Mouse (Mus musculus) megakaryocyte progenitor cell, adult 5-6 weeks (primary cell): ENCODE results near the gene Slc38a10. TPM values are rescaled to one million over a fixed set of nuclear protein-coding genes. Genes with fewer than 3 reads are reported as not detected.
A peak's percentile ranks its signal among the peaks of the same experiment; 100 is the strongest.

Experiments used
- ATAC-seq: replicated peaks from 2 replicates; pipeline ENCODE4 v1.8.0; 2016; ENCODE audit warnings: mild to moderate bottlenecking, moderate TSS enrichment, inconsistent platforms; ENCODE audit not compliant: poor library complexity
- total RNA-seq, 2 experiments: library from RNA; stranded (forward) in 1 of 2; stranded (reverse) in 1 of 2; fragments of 157-497, 149-512 nt in 1 of 2; fragments of 200-1000 nt in 1 of 2; gene quantifications; 2 replicates each; pipeline versions ENCODE4 v1.2.3 to v1.2.4; 2015 to 2017

Slc38a10 gene
- 31.6 and 33.3 TPM in 2 replicates for total RNA-seq (2015)
- total RNA-seq (2017), result 40.2 and 41.2 TPM in 2 replicates

DNA sequence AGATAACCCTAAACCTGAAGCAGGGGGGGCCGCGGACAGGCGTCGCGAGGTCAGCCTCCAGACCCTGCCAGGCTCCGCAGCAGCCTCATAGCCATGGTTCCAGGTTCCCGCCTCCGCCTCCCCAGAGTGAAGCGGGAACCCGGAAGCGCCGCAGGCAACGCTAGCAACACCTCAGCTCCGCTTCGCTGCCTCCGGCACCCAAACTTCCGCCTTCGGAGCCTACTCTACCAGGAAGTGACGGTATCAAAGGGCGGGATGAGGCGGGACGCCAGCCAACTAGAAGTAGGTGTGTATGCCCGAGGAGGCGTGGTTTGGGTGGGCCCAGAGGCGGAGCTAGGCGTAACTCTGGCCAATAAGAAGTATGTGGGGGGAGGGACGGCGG is at the start of gene Slc38a10:
Slc38a10 (minus strand) TSS at position 234 of the 382 bp plus-strand sequence.
- peak; percentile 96 for ATAC-seq

DNA sequence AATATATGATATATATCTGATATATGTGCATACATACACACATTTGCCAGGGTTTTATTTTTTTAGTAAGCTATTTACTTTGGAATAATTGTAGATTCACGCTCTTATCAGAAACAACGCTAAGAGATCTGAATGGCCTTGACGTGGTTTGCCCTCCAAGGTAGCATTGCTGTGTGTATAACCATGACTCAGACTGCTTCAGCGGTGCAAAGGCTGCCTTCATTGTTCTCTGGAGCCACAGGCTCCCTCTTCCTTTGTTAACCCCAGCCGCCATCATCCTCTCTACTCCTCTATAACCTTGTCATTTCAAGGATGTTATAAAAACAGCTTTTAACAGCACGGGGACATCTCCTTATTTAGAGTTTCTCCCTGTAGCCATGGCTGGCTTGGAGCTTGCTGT is 49.5 kb upstream of the Slc38a10 start:
- no peak for ATAC-seq

DNA sequence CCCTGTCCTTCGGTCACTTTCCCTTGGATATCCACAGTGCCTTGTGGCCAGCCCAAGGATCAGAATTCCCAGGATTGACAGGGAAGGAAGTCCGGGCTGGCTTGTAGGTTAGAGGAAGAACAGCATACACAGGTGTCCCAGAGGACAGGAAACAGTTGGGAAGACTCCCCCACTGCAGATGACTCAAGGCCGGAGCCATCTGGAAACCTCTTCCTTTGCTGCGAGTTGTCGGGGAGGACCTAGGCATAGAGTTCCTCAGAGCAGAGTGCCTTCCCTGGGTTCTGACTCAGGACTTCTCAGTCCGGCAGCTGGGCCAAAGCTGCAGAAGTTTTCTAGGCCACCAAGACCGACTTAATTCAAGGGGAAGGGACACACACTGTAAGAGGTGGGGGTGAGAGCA is 48.6 kb upstream of the Slc38a10 start:
- ATAC-seq, result no peak

- ATAC-seq, result no peak
Observed at GRCm38 (mm10) chr11:120198831-120199230, 47.7 kb upstream of the Slc38a10 start.

DNA sequence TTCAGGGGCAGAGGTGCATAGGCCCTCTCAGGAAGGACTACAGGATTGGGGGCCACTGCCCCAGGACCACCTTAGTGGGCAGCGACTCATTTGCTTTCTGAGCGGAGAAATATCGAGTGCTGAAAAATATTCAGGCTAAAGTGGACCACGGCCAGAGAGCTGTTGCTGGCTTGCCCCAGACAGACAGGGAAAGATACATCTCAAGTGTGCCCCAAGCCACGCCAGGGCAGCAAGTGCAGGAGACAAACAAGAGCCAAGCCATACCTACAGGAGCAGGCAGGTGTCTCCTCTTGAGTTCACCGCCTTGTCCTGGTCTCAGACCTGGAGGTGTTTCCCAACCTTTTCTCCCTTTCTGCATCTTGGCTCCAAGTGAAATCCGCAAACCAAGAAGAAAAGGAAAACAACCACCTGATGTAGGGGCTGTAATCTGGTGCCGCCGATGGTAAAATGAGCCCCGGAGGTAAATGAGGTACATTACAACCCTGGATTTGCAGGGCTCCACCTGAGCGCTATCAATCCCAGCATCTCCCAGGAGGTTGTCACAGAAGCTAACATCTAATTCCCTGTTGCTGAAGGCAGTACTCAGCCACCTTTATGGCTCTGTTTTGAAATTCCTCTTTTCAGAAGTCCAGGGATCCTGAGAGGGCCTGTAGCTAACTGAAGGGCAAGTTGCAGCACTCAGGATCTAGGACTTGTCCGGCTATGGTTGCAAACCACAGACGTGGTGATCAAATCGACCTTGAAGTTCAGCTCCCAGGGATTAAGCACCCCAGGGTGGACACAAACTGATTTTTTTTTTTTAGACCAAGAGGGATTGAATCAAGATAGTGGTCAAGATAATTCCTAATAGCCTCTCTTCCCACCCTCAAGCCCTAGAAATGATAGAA is 39.6 kb upstream of the Slc38a10 start:
- no peak for ATAC-seq

DNA sequence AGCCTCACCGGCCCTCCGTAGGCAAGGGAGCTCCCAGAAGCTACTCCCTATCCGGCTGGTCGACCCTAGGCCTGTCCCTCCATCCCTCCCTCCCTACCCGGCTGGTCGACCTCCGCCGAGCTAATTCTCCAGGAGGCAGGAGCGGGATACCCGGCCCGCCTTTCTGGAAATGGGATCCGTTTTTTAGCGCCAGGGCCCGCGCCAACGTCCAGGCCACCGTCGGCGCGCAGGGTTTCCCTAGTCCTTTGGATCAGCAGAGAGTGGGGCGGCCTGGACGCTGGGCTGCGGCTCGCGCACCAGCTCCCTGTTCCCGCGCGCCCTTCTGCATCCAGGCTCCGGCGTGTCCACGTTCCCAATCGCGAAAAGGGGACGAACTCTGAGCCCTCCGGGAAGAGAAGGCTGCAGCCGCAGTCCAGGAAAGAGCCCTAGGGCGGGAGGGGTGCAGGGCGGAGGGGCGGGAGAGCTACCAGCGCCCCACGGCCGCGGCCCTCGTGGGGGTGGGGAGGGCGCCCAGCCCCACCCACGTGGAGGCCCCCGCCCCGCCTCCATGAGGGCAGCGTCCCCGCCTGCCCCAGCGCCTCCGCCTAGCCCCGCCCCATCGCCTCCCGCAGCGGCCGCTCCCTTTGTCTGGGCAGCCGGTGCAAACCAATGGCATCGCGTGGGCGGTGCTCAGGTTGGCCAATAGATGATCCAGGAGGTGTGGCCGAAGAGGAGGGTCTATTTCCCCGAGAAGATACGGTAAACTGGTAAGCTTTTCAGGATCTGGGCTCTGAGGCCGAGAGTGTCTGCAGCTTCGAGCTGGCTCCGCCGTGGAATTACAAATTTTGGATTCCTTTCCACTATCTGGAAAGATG is 38.5 kb upstream of the Slc38a10 start:
- peak; percentile 98 for ATAC-seq

- no peak for ATAC-seq
Observed at GRCm38 (mm10) chr11:120188481-120189441, 37.6 kb upstream of the Slc38a10 start.

DNA sequence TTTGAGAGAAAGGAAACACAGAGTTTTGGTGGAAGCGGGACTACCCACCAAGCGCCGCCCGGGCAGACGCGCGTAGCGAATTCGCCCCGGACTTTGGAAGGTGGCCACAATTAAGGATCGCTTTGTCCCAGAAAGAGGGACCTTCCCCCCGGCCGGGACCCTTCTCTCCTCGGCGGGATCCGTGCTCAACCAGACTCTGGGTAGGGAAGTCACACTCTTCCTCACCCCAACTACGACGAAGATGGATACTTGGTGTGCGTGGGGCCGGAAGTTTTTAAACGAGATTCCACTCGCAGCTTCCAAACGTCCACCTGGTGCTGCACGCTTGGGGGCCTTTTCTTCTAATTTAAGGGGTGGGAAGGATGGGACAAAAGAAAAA is 36.9 kb upstream of the Slc38a10 start:
- no peak for ATAC-seq

GRCm38 (mm10) chr11:120187236-120188101 is 36.3 kb upstream of the Slc38a10 start:
- no peak for ATAC-seq

GRCm38 (mm10) chr11:120186821-120187235 is 35.7 kb upstream of the Slc38a10 start:
- ATAC-seq, result no peak

DNA sequence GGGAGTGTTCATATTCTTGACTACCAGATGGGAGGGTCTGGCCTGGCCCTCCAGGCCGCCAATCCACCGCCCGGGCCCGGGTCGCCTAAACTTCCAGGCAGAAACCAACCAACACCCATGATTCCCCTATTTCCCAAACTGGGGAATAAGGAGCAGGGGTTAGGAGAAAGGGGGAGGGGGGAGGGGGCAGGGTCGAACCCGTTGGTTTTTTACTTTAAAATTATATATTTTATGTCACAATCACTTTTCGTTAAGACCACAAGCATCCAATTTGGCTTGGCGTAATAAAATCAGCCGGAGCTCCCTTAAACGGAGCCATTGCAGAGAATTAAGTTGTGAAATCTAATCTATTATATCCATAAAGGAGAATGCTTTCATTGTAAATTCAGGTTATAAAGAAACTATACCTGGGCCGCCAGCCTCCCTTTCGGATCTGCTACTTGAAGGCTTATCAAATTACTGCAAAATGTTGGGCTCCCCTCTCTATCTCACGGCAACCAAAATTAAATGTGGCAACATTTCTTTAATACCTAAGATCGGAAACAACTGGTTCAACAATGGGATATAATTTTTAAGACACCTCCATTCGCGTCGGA is 35.1 kb upstream of the Slc38a10 start:
- ATAC-seq, result no peak

DNA sequence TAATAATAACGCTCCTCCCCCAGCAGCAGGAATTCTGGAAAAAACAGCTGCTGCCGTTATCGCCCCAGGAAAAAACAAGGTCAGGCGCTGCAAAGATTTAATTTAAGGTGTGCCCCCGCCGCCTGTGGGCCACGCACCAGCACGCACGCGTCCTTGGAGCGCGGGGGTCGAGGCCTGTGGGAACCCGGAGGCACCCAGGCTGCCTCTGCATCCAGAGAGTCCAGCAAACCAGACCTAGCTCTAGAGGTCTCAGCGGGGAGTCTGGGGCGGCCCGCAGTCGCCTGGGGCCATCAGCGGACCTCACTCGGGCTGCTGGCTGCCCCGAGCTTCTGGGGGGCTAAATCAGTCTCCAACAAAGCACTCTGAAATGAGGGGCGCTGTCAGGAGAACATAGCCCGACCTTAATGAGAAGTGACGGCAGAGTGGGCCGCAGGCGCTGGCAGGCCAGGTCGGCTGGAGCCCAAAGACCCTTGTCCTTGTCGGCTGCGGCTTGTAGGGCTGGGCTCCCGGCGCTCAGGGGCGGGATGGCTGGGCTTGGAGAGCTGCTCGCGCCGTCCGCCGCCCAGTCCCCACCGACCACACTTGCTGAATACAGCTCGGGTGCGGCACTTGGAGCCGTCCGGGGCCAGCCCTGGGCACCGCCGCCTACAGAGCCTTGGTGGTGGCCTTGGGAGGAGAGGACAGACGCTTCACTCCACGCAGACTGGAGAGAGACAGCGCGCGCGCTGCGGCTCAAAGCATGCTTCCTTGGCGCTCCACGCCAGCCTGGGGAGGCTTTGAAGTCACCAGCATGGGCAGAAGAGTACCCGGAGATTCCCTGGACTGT is 34.4 kb upstream of the Slc38a10 start:
- no peak for ATAC-seq

DNA sequence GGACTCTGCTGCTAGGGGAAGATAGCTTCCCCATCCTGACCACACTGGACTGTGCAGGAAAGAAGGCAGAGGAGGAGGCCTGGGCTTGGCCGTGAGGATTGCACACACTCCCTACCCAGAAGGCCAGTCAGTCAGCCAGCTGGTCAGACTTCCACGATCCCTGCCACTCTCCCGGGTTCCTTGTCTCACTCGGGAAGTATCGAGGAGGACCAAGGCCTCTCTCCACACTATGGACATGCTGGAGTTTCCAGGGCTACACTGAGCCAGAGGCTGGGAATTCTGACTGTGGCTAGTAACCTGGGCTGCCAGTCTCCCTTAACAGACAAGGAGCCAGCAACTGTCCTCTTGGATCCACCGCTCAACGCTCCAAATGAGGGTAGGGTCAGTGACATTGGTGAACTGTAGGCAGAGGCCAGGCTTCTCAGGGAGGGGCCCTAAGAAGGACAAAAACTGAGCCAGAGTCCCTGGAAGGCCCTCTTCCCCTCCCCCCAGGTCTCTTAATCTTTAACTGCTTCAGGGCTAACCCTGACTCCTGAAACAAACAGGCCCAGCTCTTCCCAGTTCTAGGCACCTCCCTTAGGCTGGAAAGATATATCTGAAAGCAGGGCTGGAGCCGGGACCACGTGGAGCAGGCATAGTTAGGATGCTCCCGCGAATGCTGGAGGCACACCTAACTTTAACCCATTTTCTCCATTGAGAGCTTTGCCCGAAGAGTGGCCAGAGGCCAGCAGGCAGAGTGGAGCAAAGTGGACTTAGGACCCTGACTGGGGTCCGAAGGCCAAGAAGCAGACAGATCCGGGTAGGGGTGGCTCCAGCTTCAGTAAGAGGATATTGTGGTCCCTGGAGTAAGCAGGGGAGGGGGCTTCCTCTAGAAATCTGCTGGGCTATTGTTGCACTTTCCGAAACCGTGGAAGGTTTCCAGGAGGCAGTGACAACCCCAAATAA is 33.5 kb upstream of the Slc38a10 start:
- ATAC-seq, result no peak

DNA sequence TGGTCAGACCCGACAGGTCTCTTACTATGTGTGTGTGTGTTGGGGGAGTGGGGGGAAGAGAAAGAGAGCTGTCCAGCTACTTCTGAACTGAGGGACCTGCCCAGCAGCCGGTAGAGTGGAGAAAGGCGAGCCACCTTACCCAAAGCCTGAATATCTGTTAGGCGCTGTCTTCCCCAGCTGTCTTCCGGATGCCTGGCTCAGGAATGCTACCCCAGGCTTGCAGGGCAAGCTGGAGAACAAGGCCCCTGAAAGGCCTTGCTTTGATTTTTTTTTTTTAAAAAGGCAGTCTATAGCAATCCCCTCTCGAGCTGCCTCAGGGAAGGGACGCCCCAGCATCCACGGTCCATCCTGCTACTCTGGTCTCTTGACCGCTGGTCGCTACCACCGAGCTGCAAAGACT is 32.6 kb upstream of the Slc38a10 start:
- ATAC-seq, result no peak

DNA sequence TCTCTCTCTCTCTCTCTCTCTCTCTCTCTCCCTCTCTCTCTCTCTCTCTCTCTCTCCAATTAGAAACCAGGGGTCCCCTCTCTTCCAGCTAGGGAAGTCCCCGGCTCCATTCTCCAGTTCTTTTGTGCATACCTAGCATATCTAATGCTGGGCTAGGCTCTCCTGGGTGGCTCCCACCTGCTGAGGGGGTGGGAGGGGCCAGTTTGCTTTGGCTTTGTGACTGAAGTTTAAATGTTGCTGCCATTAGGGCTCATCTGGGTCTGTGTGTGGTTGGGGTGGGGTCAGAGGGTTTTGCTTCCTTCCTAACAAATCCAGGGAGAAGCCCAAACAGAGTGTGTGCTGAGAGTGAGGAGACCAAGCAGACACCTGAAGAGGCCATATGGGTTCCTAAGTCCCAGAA is 32.0 kb upstream of the Slc38a10 start:
- ATAC-seq, result no peak

GRCm38 (mm10) chr11:120182396-120183030 is 31.4 kb upstream of the Slc38a10 start:
- ATAC-seq, result no peak

- peak; percentile 86 for ATAC-seq
Observed at GRCm38 (mm10) chr11:120181379-120181778, 30.2 kb upstream of the Slc38a10 start.
